Mouse (Mus musculus): Measurements from ENCODE around the gene Gabbr1. TPM values are rescaled to one million over a fixed set of nuclear protein-coding genes. Genes with fewer than 3 reads are reported as not detected.
A peak's percentile ranks its signal among the peaks of the same experiment; 100 is the strongest.

The Gabbr1 gene
- polyA plus RNA-seq, 1 experiment from 2014 or later = 15.2 TPM

DNA sequence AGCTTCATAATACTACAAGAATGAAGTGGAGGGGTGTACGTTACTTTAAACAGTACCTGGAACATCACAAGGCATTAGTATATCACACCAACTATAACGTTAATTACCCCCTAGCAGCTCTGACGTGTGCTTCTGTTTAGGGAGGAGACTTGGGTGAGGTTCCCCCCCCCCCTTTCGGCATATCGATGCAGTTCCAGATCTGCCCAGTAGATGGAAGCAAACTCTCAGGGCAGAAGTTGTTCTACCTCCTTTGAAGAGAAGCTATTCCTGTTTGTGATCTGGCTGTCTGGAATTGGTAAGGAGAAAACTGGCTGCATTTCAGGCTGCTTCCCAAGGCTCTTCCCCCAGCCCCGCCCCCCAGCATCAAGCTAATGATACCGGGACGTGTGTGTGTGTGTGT lies 37.6 kb downstream of the Gabbr1 start:
- H3K27me3 ChIP-seq = no peaks in the 10 kb centered on the region
- no peaks in the 10 kb centered on the region for H3K9me3 ChIP-seq
- 3% methylated on average over 8 of the region's 8 CpGs for WGBS
- H3K27ac ChIP-seq = no peak overlapping the region
- no peak overlapping the region for H3K4me3 ChIP-seq
- no peak overlapping the region for H3K9ac ChIP-seq
- H3K4me2 ChIP-seq (replicated peaks) = no peak overlapping the region
- peak; percentile 34; the same call in 1 of the 2 replicates for ATAC-seq (ENCODE audit: low FRiP score, low read depth)
- H3K4me1 ChIP-seq = peaks cover 9% of the 10 kb centered on the region
- H3K36me3 ChIP-seq = no peaks in the 10 kb centered on the region

GRCm38 (mm10) chr17:37084632-37085031 lies 38.9 kb downstream of the Gabbr1 start:
- Histone ChIP-seq H3K9me3 (no peaks in the 10 kb centered on the region), H3K36me3 (no peaks in the 10 kb centered on the region), H3K9ac (no peak overlapping the region), H3K4me2 (replicated peaks) (no peak overlapping the region), H3K27ac (no peak overlapping the region), H3K27me3 (no peaks in the 10 kb centered on the region), H3K4me3 (no peak overlapping the region), H3K4me1 (no peaks in the 10 kb centered on the region)
- no peak for ATAC-seq (ENCODE audit: low FRiP score, low read depth)
- 68% methylated on average over 5 of the region's 5 CpGs for WGBS

GRCm38 (mm10) chr17:37085545-37085944 lies 39.8 kb downstream of the Gabbr1 start:
- Histone ChIP-seq H3K27me3 (no peaks in the 10 kb centered on the region), H3K36me3 (no peaks in the 10 kb centered on the region), H3K4me2 (replicated peaks) (no peak overlapping the region), H3K4me3 (no peak overlapping the region), H3K9me3 (no peaks in the 10 kb centered on the region), H3K27ac (no peak overlapping the region), H3K4me1 (no peaks in the 10 kb centered on the region), H3K9ac (no peak overlapping the region)
- no peak for ATAC-seq (ENCODE audit: low FRiP score, low read depth)
- WGBS = 74% methylated on average over 10 of the region's 10 CpGs

DNA sequence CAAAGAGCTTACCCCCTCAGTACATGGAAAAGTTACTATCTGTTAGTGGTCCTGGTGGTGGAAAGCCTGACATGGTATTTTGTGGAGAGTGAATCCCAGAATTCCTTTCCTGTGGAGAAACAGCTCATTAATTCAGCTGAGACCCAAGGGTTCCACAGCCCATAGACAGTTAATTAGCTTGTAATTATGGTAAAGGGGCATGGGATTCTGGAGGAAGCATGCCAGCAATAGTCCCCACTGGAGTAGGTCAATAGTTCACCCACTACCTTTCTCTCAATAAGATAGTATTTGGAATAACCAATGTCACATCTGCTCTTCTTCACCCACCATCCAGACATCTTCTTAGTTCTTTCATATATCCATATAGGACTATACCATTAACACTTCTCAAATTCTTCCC lies 42.6 kb downstream of the Gabbr1 start, which contains the start of gene Olfr90:
Gene Olfr90, minus strand, starts transcription at position 101 of the 400 bp plus-strand sequence.
- Histone ChIP-seq H3K4me1 (no peaks in the 10 kb centered on the region), H3K9ac (no peak within 1 kb of the TSS)

GRCm38 (mm10) chr17:37092198-37092597 lies 46.4 kb downstream of the Gabbr1 start:
- no peak overlapping the region for H3K9ac ChIP-seq
- no peaks in the 10 kb centered on the region for H3K9me3 ChIP-seq
- H3K27ac ChIP-seq = no peak overlapping the region
- no peak for ATAC-seq (ENCODE audit: low FRiP score, low read depth)
- H3K4me1 ChIP-seq = no peaks in the 10 kb centered on the region
- H3K27me3 ChIP-seq = no peaks in the 10 kb centered on the region
- H3K4me3 ChIP-seq = no peak overlapping the region
- WGBS = 76% methylated on average over 1 of the region's 1 CpGs
- no peaks in the 10 kb centered on the region for H3K36me3 ChIP-seq
- H3K4me2 ChIP-seq (replicated peaks) = no peak overlapping the region

More for the DNA sequence above, 42.6 kb downstream of the Gabbr1 start, which contains the start of gene Olfr90:
- no peak for ATAC-seq (ENCODE audit: low FRiP score, low read depth)
- no peaks in the 10 kb centered on the region for H3K36me3 ChIP-seq
- H3K4me2 ChIP-seq (replicated peaks) = no peak within 1 kb of the TSS
- H3K9me3 ChIP-seq = no peaks in the 10 kb centered on the region
- no peaks in the 10 kb centered on the region for H3K27me3 ChIP-seq
- H3K27ac ChIP-seq = no peak within 1 kb of the TSS
- H3K4me3 ChIP-seq = no peak within 1 kb of the TSS

DNA sequence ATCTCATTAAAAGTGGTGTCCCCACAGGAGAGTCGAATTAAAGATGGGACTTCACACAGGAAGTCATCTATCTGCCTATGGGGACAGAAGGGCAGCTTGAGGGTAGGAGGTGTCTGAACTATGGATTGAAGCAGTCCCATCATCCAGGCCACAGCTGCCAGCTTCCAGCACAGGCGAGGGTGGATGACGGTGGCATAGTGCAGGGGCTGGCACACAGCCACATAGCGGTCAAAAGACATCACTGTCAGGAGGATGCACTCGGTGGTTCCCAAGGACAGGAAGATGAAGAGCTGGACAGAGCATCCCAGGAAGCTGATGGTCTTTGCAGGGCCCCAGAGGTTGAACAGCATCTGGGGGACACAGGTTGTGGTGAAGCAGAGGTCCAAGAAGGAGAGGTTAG lies 47.5 kb downstream of the Gabbr1 start:
- Histone ChIP-seq H3K36me3 (no peaks in the 10 kb centered on the region), H3K4me1 (no peaks in the 10 kb centered on the region), H3K9ac (no peak overlapping the region), H3K9me3 (no peaks in the 10 kb centered on the region), H3K27ac (no peak overlapping the region), H3K4me3 (no peak overlapping the region), H3K27me3 (no peaks in the 10 kb centered on the region), H3K4me2 (replicated peaks) (no peak overlapping the region)
- ATAC-seq (ENCODE audit: low FRiP score, low read depth) = no peak
- WGBS = 76% methylated on average over 5 of the region's 5 CpGs

DNA sequence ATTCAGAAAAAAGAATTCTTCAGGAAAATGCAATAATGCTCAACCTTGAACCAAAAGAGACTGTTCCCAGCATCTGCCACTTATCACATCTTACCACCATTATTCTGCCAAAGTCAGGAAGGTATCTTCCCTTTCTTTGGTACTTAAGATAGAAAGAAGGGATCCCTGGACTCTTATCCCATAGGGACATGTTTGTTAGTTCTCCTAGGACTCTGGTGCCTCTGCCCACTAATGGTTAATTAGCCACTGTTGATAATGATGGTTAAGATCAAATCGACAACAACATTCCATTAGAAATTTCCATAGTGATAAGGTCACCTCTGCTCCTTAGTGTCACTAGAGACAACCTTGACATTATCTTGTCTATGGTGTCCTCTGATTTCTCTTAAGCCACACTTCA lies 52.4 kb downstream of the Gabbr1 start, which contains the start of gene Olfr91:
Gene Olfr91, minus strand, starts transcription at position 101 of the 400 bp plus-strand sequence.
- Histone ChIP-seq H3K27ac (no peak within 1 kb of the TSS), H3K9me3 (no peaks in the 10 kb centered on the region), H3K36me3 (no peaks in the 10 kb centered on the region), H3K27me3 (no peaks in the 10 kb centered on the region), H3K9ac (no peak within 1 kb of the TSS), H3K4me1 (no peaks in the 10 kb centered on the region), H3K4me3 (no peak within 1 kb of the TSS), H3K4me2 (replicated peaks) (no peak within 1 kb of the TSS)
- no peak for ATAC-seq (ENCODE audit: low FRiP score, low read depth)
- 92% methylated on average over 1 of the region's 1 CpGs for WGBS

DNA sequence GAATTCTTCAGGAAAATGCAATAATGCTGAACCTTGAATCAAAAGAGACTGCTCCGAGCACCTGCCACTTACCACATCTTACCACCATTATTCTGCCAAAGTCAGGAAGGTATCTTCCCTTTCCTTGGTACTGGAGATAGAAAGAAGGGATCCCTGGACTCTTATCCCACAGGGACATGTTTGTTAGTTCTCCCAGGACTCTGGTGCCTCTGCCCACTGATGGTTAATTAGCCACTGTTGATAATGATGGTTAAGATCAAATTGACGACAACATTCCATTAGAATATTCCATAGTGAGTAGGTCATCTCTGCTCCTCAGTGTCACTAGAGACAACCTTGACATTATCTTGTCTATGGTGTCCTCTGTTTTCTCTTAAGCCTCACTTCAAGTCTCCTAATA lies 74.2 kb downstream of the Gabbr1 start, which contains the start of gene Olfr92:
Gene Olfr92, minus strand, starts transcription at position 101 of the 400 bp plus-strand sequence.
- H3K9ac ChIP-seq = no peak within 1 kb of the TSS
- H3K9me3 ChIP-seq = no peaks in the 10 kb centered on the region
- no peak within 1 kb of the TSS for H3K4me2 ChIP-seq (replicated peaks)
- no peaks in the 10 kb centered on the region for H3K27me3 ChIP-seq
- no peaks in the 10 kb centered on the region for H3K36me3 ChIP-seq
- no peak within 1 kb of the TSS for H3K27ac ChIP-seq
- no peak within 1 kb of the TSS for H3K4me3 ChIP-seq
- no peak for ATAC-seq (ENCODE audit: low FRiP score, low read depth)
- H3K4me1 ChIP-seq = no peaks in the 10 kb centered on the region
- WGBS = 79% methylated on average over 2 of the region's 2 CpGs

Other genes with a start within 250 kb of the Gabbr1 start
- not detected in 2 replicates for gene H2-M10.6, start 233.8 kb upstream of the Gabbr1 start, polyA plus RNA-seq (2015; fragmentation: Nextera tagmentation; extraction: Ambion mirVana)
- gene Trim26, start 208.8 kb upstream of the Gabbr1 start, polyA plus RNA-seq (2015; fragmentation: Nextera tagmentation; extraction: Ambion mirVana) = 52.3 and 53.7 TPM in 2 replicates
- gene Trim15, start 178.8 kb upstream of the Gabbr1 start, polyA plus RNA-seq (2015; fragmentation: Nextera tagmentation; extraction: Ambion mirVana) = 0.13 and 0.28 TPM in 2 replicates
- 2.5 and 3.9 TPM in 2 replicates for gene Trim10, start 176.4 kb upstream of the Gabbr1 start, polyA plus RNA-seq (2015; fragmentation: Nextera tagmentation; extraction: Ambion mirVana)
- not detected in 2 replicates for gene Trim40, start 155.8 kb upstream of the Gabbr1 start, polyA plus RNA-seq (2015; fragmentation: Nextera tagmentation; extraction: Ambion mirVana)
- gene Trim31, start 147.8 kb upstream of the Gabbr1 start, polyA plus RNA-seq (2015; fragmentation: Nextera tagmentation; extraction: Ambion mirVana) = not detected in 2 replicates
- 1.4 and 1.5 TPM in 2 replicates for gene Rnf39, start 103.0 kb upstream of the Gabbr1 start, polyA plus RNA-seq (2015; fragmentation: Nextera tagmentation; extraction: Ambion mirVana)
- 115 and 118 TPM in 2 replicates for gene Ppp1r11, start 94.2 kb upstream of the Gabbr1 start, polyA plus RNA-seq (2015; fragmentation: Nextera tagmentation; extraction: Ambion mirVana)
- gene Znrd1, start 87.4 kb upstream of the Gabbr1 start, polyA plus RNA-seq (2015; fragmentation: Nextera tagmentation; extraction: Ambion mirVana) = 111 and 117 TPM in 2 replicates
- 5.7 and 5.8 TPM in 2 replicates for gene Znrd1as, start 87.4 kb upstream of the Gabbr1 start, polyA plus RNA-seq (2015; fragmentation: Nextera tagmentation; extraction: Ambion mirVana)
- gene 2410137M14Rik, start 64.7 kb upstream of the Gabbr1 start, polyA plus RNA-seq (2015; fragmentation: Nextera tagmentation; extraction: Ambion mirVana) = not detected in 2 replicates
- gene H2-M5, start 56.4 kb upstream of the Gabbr1 start, polyA plus RNA-seq (2015; fragmentation: Nextera tagmentation; extraction: Ambion mirVana) = 1.3 TPM in 2 replicates
- gene Zfp57, start 44.8 kb upstream of the Gabbr1 start, polyA plus RNA-seq (2015; fragmentation: Nextera tagmentation; extraction: Ambion mirVana) = 136 and 138 TPM in 2 replicates
- 0.18 and 0.22 TPM in 2 replicates for gene Mog, start 22.6 kb upstream of the Gabbr1 start, polyA plus RNA-seq (2015; fragmentation: Nextera tagmentation; extraction: Ambion mirVana)
- 0.09 TPM in 1 of 2 replicates, not detected in the other for gene Olfr90, start 42.5 kb downstream of the Gabbr1 start, polyA plus RNA-seq (2015; fragmentation: Nextera tagmentation; extraction: Ambion mirVana)
- not detected in 2 replicates for gene Olfr91, start 52.3 kb downstream of the Gabbr1 start, polyA plus RNA-seq (2015; fragmentation: Nextera tagmentation; extraction: Ambion mirVana)
- gene Olfr92, start 74.1 kb downstream of the Gabbr1 start, polyA plus RNA-seq (2015; fragmentation: Nextera tagmentation; extraction: Ambion mirVana) = not detected in 2 replicates
- gene Olfr93, start 115.5 kb downstream of the Gabbr1 start, polyA plus RNA-seq (2015; fragmentation: Nextera tagmentation; extraction: Ambion mirVana) = not detected in 2 replicates
- gene Ubd, start 147.9 kb downstream of the Gabbr1 start, polyA plus RNA-seq (2015; fragmentation: Nextera tagmentation; extraction: Ambion mirVana) = not detected in 2 replicates
- gene Olfr94, start 155.0 kb downstream of the Gabbr1 start, polyA plus RNA-seq (2015; fragmentation: Nextera tagmentation; extraction: Ambion mirVana) = not detected in 2 replicates
- not detected in 2 replicates for gene Olfr95, start 167.2 kb downstream of the Gabbr1 start, polyA plus RNA-seq (2015; fragmentation: Nextera tagmentation; extraction: Ambion mirVana)
- gene Olfr96, start 174.2 kb downstream of the Gabbr1 start, polyA plus RNA-seq (2015; fragmentation: Nextera tagmentation; extraction: Ambion mirVana) = not detected in 2 replicates
- gene Olfr97, start 191.4 kb downstream of the Gabbr1 start, polyA plus RNA-seq (2015; fragmentation: Nextera tagmentation; extraction: Ambion mirVana) = not detected in 2 replicates
- gene Olfr98, start 217.8 kb downstream of the Gabbr1 start, polyA plus RNA-seq (2015; fragmentation: Nextera tagmentation; extraction: Ambion mirVana) = not detected in 2 replicates
- 1.8 and 2.0 TPM in 2 replicates for gene H2-M3, start 224.3 kb downstream of the Gabbr1 start, polyA plus RNA-seq (2015; fragmentation: Nextera tagmentation; extraction: Ambion mirVana)
- not detected in 2 replicates for gene Olfr99, start 237.5 kb downstream of the Gabbr1 start, polyA plus RNA-seq (2015; fragmentation: Nextera tagmentation; extraction: Ambion mirVana)